25 mouse cellular contexts compared by ENCODE assay signal in genomic region chr1:92880101-92880500, GRCm38 (mm10). TPM values are rescaled to one million over a fixed set of nuclear protein-coding genes. Genes with fewer than 3 reads are reported as not detected.
"Had no signal": no experiment of that assay in that cellular context is flagged by ENCODE, and none has a peak within 500 bp of the region (broad histone marks: within the 10 kb centered on the region; RNA-seq: fewer than 3 reads in every experiment).

No protein-coding gene starts in this region.

- H3K36me3 ChIP-seq: heart, embryonic 10.5 days; heart, embryonic 12.5 days; hindbrain, embryonic 13.5 days; hindbrain, embryonic 15.5 days; limb, embryonic 13.5 days; limb, embryonic 15.5 days; liver, embryonic 12.5 days had no signal

- H3K4me2 ChIP-seq: heart, embryonic 12.5 days; hindbrain, embryonic 13.5 days; hindbrain, embryonic 15.5 days; limb, embryonic 13.5 days; limb, embryonic 15.5 days; liver, embryonic 12.5 days had no signal

- H3K9ac ChIP-seq: heart, embryonic 12.5 days; hindbrain, embryonic 13.5 days; hindbrain, embryonic 15.5 days; limb, embryonic 13.5 days; limb, embryonic 15.5 days; liver, embryonic 12.5 days; liver, embryonic 14.5 days had no signal

- H3K27ac ChIP-seq: hindbrain, embryonic 13.5 days; hindbrain, embryonic 15.5 days; hindbrain, postnatal 0 days; limb, embryonic 13.5 days; limb, embryonic 15.5 days; liver, embryonic 12.5 days; liver, embryonic 14.5 days had no signal

- ATAC-seq: intestine, embryonic 16.5 days; liver, embryonic 12.5 days had no signal

- H3K9me3 ChIP-seq: heart, embryonic 10.5 days; heart, embryonic 12.5 days; hindbrain, embryonic 13.5 days; hindbrain, embryonic 15.5 days; limb, embryonic 13.5 days; limb, embryonic 15.5 days; liver, embryonic 12.5 days had no signal

- DNase-seq: gastrocnemius, postnatal 14 days; gastrocnemius, postnatal 36 days; heart, adult 18-20 months; heart, postnatal 14 days; heart, postnatal 36 days; kidney, adult 18-20 months; kidney, adult 8-10 months; kidney, postnatal 10 days; kidney, postnatal 25 days; kidney, postnatal 4 days; layer of hippocampus, postnatal 36 days; left cerebral cortex, postnatal 4 days had no signal

- H3K27me3 ChIP-seq: hindbrain, embryonic 15.5 days; limb, embryonic 13.5 days; limb, embryonic 15.5 days; liver, embryonic 12.5 days had no signal

- H3K4me1 ChIP-seq: hindbrain, embryonic 13.5 days; hindbrain, embryonic 15.5 days; limb, embryonic 13.5 days; liver, embryonic 12.5 days had no signal

- H3K4me3 ChIP-seq: heart, embryonic 10.5 days; heart, embryonic 12.5 days; hindbrain, embryonic 13.5 days; hindbrain, embryonic 15.5 days; layer of hippocampus, adult 2 months; limb, embryonic 13.5 days; limb, embryonic 15.5 days; liver, embryonic 12.5 days had no signal

RNA-seq across cellular contexts. Expression of gene Ankmy1, which starts 22.6 kb away (rescaled TPM):
- polyA plus RNA-seq: liver, adult 2 months; liver, embryonic 16.5 days had no signal
